10 mouse cellular contexts compared by ENCODE assay signal in the genomic region with DNA sequence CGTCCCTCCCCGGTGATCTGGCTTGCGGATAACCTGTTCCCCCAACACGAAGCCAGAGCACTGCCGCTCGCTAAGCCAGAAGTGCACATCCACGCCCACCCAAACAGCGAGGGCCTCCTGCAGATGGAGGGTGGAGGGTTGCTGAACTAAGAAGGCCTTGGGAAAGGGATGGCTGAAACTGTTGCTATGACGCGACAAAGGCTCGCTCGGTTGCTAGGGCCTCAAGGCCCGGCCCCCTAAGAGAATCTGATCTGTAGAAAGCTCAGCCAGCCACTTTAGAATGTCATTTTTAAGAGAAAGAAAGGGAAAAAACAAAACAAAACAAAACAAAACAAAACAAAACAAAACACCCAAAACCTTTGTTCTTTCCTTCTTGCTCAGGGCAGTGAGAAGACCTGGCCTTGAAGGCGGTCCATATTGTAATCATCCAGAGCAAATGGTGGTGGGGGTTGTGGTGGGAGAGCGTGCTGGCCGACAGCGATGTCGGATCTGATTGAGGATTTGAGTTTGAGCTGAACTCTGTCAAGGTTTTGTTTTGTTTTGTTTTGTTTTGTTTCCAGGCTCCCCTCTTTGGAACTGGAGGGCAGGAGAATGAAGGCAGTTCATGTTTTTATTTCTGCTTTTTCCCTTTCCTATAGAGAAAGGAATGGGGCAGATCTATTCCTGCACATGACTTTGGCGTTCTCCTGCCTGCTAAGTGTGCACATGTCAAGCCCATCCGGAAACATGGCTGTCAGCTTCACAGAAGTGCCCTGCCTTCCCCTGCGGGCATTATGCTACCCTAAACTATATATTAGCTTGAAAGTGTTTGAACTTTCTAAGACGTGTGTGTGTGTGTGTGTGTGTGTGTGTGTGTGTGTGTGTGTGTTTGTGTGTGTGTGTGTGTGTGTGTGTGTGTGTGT. TPM values are rescaled to one million over a fixed set of nuclear protein-coding genes. Genes with fewer than 3 reads are reported as not detected.
DNase-seq lines count a peak whose midpoint lies in the region; ATAC-seq and TF ChIP-seq lines count a peak whose summit lies in the region.
"Had no signal": no experiment of that assay in that cellular context is flagged by ENCODE, and none has a peak within 500 bp of the region (broad histone marks: within the 10 kb centered on the region; RNA-seq: fewer than 3 reads in every experiment).

TSS of gene Ccdc81 (minus strand) at position 188 of the 902 bp plus-strand sequence.

- no peaks in the 10 kb centered on the region for H3K36me3 ChIP-seq in lung, embryonic 14.5 days (ENCODE audit: insufficient read depth)
- no peaks in the 10 kb centered on the region for H3K36me3 ChIP-seq in embryonic facial prominence, embryonic 13.5 days
- no peaks in the 10 kb centered on the region for H3K36me3 ChIP-seq in intestine, embryonic 15.5 days

- H3K4me2 ChIP-seq in lung, embryonic 14.5 days = peak within 1 kb of the TSS; percentile 54
- peak within 1 kb of the TSS; percentile 50 for H3K4me2 ChIP-seq in embryonic facial prominence, embryonic 13.5 days
- peak within 1 kb of the TSS; percentile 41 for H3K4me2 ChIP-seq in intestine, embryonic 15.5 days (replicated peaks)

- no peak within 1 kb of the TSS for H3K27ac ChIP-seq in lung, embryonic 14.5 days (ENCODE audit: low read depth)
- H3K27ac ChIP-seq in embryonic facial prominence, embryonic 13.5 days = no peak within 1 kb of the TSS
- H3K27ac ChIP-seq in intestine, embryonic 15.5 days = no peak within 1 kb of the TSS

- H3K4me3 ChIP-seq in lung, embryonic 14.5 days (ENCODE audit: low read depth, low read length) = no peak within 1 kb of the TSS
- H3K4me3 ChIP-seq in embryonic facial prominence, embryonic 13.5 days = 0 out of 2 replicates have a peak within 1 kb of the TSS, but pooled peaks have one; percentile 15
- no peak within 1 kb of the TSS for H3K4me3 ChIP-seq in intestine, embryonic 15.5 days (replicated peaks)

- no peak for TF ChIP-seq CTCF in lung, embryonic 14.5 days (IDR thresholded peaks at IDR 0.05; ENCODE audit: low read depth)

- H3K9me3 ChIP-seq in lung, embryonic 14.5 days (ENCODE audit: low read depth, low read length) = no peaks in the 10 kb centered on the region
- H3K9me3 ChIP-seq in embryonic facial prominence, embryonic 13.5 days = no peaks in the 10 kb centered on the region
- no peaks in the 10 kb centered on the region for H3K9me3 ChIP-seq in intestine, embryonic 15.5 days

- peak; percentile 65 for DNase-seq in lung, embryonic 14.5 days
- no peak for DNase-seq in lung, postnatal 14 days
- DNase-seq in retina, postnatal 1 day = peak; percentile 77
- DNase-seq in layer of hippocampus, postnatal 14 days (ENCODE audit: low spot score in 2 of 2) = no peak
- no peak for DNase-seq in adipocyte (ENCODE audit: low spot score)
- no peak for DNase-seq in frontal cortex, postnatal 36 days (ENCODE audit: low spot score in 2 of 2)

- ATAC-seq in lung, embryonic 14.5 days (ENCODE audit: insufficient read depth) = peak; percentile 82
- no peak for ATAC-seq in embryonic facial prominence, embryonic 13.5 days (ENCODE audit: insufficient number of reproducible peaks, insufficient read depth, low FRiP score, low TSS enrichment, low read depth)
- peak; percentile 70; the same call in 1 of the 2 replicates for ATAC-seq in intestine, embryonic 15.5 days

- no peak within 1 kb of the TSS for H3K9ac ChIP-seq in lung, embryonic 14.5 days
- no peak within 1 kb of the TSS for H3K9ac ChIP-seq in embryonic facial prominence, embryonic 13.5 days
- no peak within 1 kb of the TSS for H3K9ac ChIP-seq in intestine, embryonic 15.5 days

- no peaks in the 10 kb centered on the region for H3K27me3 ChIP-seq in lung, embryonic 14.5 days (ENCODE audit: insufficient read depth, low read length)
- H3K27me3 ChIP-seq in embryonic facial prominence, embryonic 13.5 days = no peaks in the 10 kb centered on the region
- H3K27me3 ChIP-seq in intestine, embryonic 15.5 days (replicated peaks) = no peaks in the 10 kb centered on the region

- no peaks in the 10 kb centered on the region for H3K4me1 ChIP-seq in lung, embryonic 14.5 days (ENCODE audit: insufficient read depth)
- peaks cover 14% of the 10 kb centered on the region for H3K4me1 ChIP-seq in embryonic facial prominence, embryonic 13.5 days
- no peaks in the 10 kb centered on the region; the same call in 1 of the 2 replicates for H3K4me1 ChIP-seq in intestine, embryonic 15.5 days (replicated peaks)

- 24% methylated on average over 22 of the region's 22 CpGs for WGBS in lung, embryonic 14.5 days
- WGBS in embryonic facial prominence, embryonic 13.5 days = 26% methylated on average over 22 of the region's 22 CpGs
- WGBS in intestine, embryonic 15.5 days = 41% methylated on average over 22 of the region's 22 CpGs

RNA-seq across cellular contexts. Expression of gene Ccdc81, which starts in this region (rescaled TPM):
- polyA plus RNA-seq in lung, embryonic 14.5 days (2014; fragmentation: Nextera tagmentation; extraction: Ambion mirVana) = not detected in 2 replicates
- polyA plus RNA-seq in embryonic facial prominence, embryonic 13.5 days (2015; fragmentation: Nextera tagmentation; extraction: Ambion mirVana) = 0.23 and 0.31 TPM in 2 replicates
- polyA plus RNA-seq in intestine, embryonic 15.5 days (2015; fragmentation: Nextera tagmentation; extraction: Ambion mirVana) = not detected in 2 replicates
- total RNA-seq in layer of hippocampus, postnatal 14 days (2021) = 1 to 10 TPM in 1 of 2 experiments, under 1 TPM in 1; 0.38 to 1.3 TPM
- total RNA-seq: gastrocnemius, adult 18-20 months; monocyte, adult 5-6 weeks had no signal

Comparison
In these comparisons a context has a peak if more than half of its experiments do, and no peak if none do; other contexts are left out.
1. Peak in DNase-seq, ATAC-seq and H3K4me2 ChIP-seq in lung, embryonic 14.5 days; RNA of the gene not detected or under 1 TPM.
2. Peak in ATAC-seq and H3K4me2 ChIP-seq in intestine, embryonic 15.5 days; RNA of the gene not detected or under 1 TPM.